Mouse (Mus musculus) testis, adult 2 months (tissue): ENCODE measurements at regions not wholly inside any gene's neighbourhood (a gene's known extent, or its start where the extent isn't known, plus 50 kb on each side); places are given as distances from the start of the nearest gene placed in this dataset.

Experiments
- H3K27ac ChIP-seq: fragments of 200-500 bp; 2 replicates; pipeline ENCODE4 v1.5.1; 2012; ENCODE audit warnings: low read depth, low read length; ENCODE audit not compliant: control insufficient read depth, insufficient read depth
- H3K27me3 ChIP-seq: fragments of 200-500 bp; 2 replicates; pipeline ENCODE4 v1.6.1; 2012; ENCODE audit warnings: mild to moderate bottlenecking, low read length, moderate library complexity; ENCODE audit not compliant: control insufficient read depth, insufficient read depth
- H3K36me3 ChIP-seq: fragments of 200-500 bp; 2 replicates; pipeline ENCODE4 v1.6.1; 2012; ENCODE audit warnings: mild to moderate bottlenecking, low read length; ENCODE audit not compliant: control insufficient read depth, insufficient read depth
- H3K4me1 ChIP-seq: fragments of 200-500 bp; 2 replicates; pipeline ENCODE4 v1.6.1; 2012; ENCODE audit warnings: low read length; ENCODE audit not compliant: control insufficient read depth, insufficient read depth
- H3K4me3 ChIP-seq: fragments of 200-500 bp; 2 replicates; pipeline ENCODE4 v1.5.1; 2012; ENCODE audit warnings: low read depth, mild to moderate bottlenecking, low read length, moderate library complexity, mixed read lengths; ENCODE audit not compliant: control insufficient read depth
- CTCF ChIP-seq: fragments of 200-500 bp; IDR thresholded peaks from 2 replicates; pipeline ENCODE4 v1.5.1; 2012; ENCODE audit warnings: low read depth, mild to moderate bottlenecking, inconsistent platforms, low read length, moderate library complexity; ENCODE audit not compliant: control insufficient read depth, insufficient read depth, insufficient replicate concordance
- POLR2A ChIP-seq: fragments of 200-500 bp; IDR thresholded peaks from 2 replicates; pipeline ENCODE4 v1.6.1; 2012; ENCODE audit warnings: low read depth, mild to moderate bottlenecking, inconsistent platforms, low read length, moderate library complexity; ENCODE audit not compliant: control insufficient read depth

DNA sequence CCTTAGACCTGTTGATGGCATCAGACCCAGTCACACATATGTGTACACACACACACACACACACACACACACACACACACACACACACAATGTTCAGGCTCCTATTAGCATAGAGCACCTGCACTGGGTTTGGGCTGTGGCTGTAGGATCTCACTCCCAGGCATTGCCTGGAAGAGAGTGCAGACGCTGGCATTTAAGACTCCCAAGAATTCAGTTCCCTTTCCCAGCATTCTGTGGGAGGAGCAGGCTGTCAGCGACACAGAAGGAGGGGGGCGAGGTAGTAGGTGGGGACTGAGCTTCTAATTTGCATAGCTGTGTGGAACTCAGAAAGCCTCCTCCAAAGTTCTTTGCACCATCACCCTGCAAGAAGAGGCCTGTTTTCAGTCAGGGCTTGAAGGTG lies 374.2 kb upstream of the Fam49b start:
- Histone ChIP-seq H3K4me3 (no peak overlapping the region), H3K4me1 (no peaks in the 10 kb centered on the region), H3K27me3 (no peaks in the 10 kb centered on the region), H3K36me3 (no peaks in the 10 kb centered on the region), H3K27ac (no peak overlapping the region)
- no peak for TF ChIP-seq CTCF
- TF ChIP-seq POLR2A: no peak

DNA sequence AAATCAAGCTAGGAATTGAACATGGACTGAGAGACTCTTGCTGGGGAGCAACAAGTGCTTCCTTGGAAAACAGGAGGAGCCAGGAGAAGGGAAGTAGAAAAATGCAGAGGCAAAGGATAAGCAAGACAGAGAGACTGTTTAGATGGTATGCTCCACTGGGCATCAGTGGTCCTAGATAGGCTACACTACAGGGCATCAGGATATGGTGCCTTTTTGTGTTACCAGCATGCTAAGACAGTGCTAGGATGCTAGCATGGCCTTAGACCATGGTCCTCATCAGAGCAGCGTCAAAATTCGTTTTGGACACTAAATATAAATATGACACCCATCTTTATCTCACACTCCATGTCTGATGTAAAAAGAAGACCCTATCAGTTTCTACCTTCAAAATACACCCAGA lies 374.6 kb upstream of the Fam49b start:
- Histone ChIP-seq H3K27ac (no peak overlapping the region), H3K36me3 (no peaks in the 10 kb centered on the region), H3K4me3 (no peak overlapping the region)

DNA sequence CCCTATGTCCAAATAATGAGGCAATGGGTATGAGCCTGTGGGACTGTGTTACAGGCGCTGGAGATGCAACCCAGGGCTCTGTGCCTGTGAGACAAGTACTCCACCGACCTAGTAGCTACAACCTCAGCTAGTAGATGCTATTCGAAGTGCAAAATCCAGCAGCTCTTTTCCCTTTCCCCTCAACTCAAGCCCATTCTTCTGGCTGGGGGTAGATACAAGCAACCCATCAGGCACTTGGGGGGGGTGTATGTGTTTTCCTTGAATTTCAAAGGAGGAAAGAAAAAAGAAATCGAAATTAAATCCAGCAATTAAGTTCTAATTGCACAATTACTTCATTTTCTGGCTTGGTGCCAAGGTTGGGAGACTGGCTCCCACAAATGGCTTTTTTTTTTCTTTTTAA lies 372.4 kb upstream of the Gm21798 start:
- Histone ChIP-seq H3K27ac (no peak overlapping the region), H3K36me3 (no peaks in the 10 kb centered on the region), H3K4me3 (no peak overlapping the region), H3K27me3 (no peaks in the 10 kb centered on the region), H3K4me1 (no peaks in the 10 kb centered on the region)
- no peak for TF ChIP-seq POLR2A
- TF ChIP-seq CTCF: no peak

More for the DNA sequence above, 374.6 kb upstream of the Fam49b start:
- TF ChIP-seq POLR2A (no peak), CTCF (no peak)
- H3K27me3 ChIP-seq: no peaks in the 10 kb centered on the region
- H3K4me1 ChIP-seq: no peaks in the 10 kb centered on the region

DNA sequence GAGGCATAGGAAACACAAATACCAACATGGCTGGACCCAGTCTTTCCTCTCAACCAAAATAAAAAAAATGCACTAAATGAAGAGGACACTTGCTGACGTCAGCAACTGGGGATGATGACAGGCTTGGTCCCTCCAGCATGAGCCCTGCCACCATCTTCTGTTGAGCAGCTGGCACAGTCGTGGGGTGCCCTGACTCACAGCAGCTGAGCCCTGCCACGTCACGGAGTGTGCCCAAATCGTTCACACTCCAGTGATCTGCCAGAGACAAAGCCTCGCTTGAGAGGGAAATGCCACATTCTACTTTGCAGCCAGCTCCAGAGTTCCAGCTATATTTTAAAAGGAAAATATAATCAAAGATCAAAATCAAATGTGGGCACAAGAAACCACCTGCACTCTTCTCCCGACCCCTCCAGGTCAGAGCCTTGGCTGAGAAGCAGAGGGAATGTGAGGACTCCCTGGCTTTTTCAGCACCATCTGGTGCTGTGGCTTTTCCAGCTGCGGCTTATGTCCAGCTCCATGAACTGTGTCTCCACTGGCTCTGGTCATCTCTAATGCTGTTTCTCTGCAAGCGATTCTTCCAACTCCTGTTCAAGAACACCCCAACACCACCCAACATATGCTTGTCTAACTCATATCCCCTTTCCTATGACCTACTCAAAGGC lies 371.0 kb upstream of the Gm21798 start:
- H3K27ac ChIP-seq: no peak overlapping the region
- TF ChIP-seq POLR2A: no peak
- TF ChIP-seq CTCF: no peak
- H3K4me3 ChIP-seq: no peak overlapping the region
- H3K4me1 ChIP-seq: no peaks in the 10 kb centered on the region
- no peaks in the 10 kb centered on the region for H3K36me3 ChIP-seq
- no peaks in the 10 kb centered on the region for H3K27me3 ChIP-seq

DNA sequence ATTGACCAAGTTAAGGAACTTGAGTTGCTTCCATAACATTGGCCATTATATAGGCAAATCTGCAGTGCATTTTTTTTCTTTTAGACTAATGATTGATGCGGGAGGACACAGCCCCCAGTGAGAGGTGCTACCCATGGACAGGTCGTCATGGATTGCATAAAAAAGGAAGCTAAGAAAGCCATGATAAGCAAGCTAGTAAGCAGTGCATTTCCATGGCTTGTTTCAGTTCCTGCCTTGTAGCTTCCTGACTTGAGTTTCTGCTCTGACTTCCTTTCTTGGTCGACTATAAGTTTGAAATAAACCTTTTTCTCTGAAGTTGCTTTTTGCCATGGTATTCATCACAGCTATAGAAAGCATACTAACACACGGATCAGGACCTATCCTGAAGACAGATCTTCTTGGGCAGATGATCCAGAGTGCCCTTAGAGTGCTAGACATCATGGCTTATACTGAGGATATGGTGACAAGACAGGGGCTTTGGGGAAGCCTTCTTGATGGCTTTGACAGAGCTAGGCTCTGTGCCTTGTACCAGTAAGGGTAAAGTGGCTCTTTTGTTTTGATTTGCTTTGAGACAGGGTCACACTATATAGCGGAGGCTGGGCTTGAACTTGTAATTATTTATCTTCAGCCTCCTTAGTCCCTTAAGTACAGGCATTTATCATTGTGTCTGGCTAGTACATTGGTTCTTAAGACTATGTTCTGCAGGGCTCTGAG lies 370.1 kb upstream of the Gm21798 start:
- H3K27ac ChIP-seq: no peak overlapping the region
- no peak overlapping the region for H3K4me3 ChIP-seq
- no peaks in the 10 kb centered on the region for H3K27me3 ChIP-seq
- TF ChIP-seq POLR2A: no peak
- no peak for TF ChIP-seq CTCF
- no peaks in the 10 kb centered on the region for H3K36me3 ChIP-seq
- H3K4me1 ChIP-seq: no peaks in the 10 kb centered on the region

DNA sequence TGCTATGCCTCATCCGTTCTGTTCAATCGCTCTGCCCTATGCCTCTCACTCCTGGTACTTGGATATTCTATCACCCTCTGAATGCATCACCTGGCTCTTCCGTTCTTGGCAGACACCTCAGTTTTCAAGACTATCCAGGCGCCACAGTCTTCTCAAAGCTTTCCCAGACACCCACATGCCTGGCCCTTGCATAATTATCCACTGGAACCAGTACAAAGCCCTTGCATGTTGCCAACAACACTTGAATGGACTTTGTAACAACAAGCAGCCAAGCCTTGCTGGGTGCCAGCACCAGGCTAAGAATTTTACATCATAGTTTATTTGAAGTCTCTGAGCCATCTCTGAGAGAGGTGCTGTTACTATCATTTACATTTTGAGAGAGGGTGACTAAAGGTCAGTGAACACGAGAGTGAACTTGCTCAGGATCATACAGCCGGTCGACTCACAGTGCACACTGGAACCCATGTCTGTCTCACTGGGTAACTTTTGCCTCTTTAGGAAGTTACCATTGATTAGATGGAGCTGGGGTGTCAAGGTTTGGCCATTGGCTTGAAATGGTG lies 368.8 kb upstream of the Gm21798 start:
- H3K27ac ChIP-seq: no peak overlapping the region

DNA sequence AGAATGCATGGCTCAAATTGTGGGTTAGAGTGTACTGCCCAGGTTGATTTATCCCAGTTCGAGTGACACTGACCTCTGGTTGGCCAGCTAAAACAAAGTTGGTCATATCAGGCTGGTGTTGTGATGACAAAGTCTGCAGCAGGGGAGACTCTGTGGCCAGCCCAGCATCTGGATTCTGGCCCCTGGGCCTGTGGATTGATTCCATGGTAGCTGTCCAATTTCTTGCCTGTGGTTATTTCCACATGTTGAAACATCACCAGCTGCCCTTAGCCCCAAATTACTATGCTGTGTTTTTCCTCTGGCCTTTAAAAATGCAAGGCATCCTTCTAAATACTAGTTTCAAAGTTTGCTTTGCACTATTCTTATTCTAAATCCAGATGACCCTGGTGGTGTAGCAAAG lies 346.8 kb upstream of the Gm21798 start:
- H3K36me3 ChIP-seq: no peaks in the 10 kb centered on the region
- H3K4me1 ChIP-seq: no peaks in the 10 kb centered on the region
- H3K27me3 ChIP-seq: no peaks in the 10 kb centered on the region
- no peak overlapping the region for H3K4me3 ChIP-seq
- no peak overlapping the region for H3K27ac ChIP-seq
- no peak for TF ChIP-seq CTCF
- TF ChIP-seq POLR2A: no peak

More for the DNA sequence above, 368.8 kb upstream of the Gm21798 start:
- no peaks in the 10 kb centered on the region for H3K27me3 ChIP-seq
- no peak overlapping the region for H3K4me3 ChIP-seq
- TF ChIP-seq CTCF (no peak), POLR2A (no peak)
- H3K4me1 ChIP-seq: no peaks in the 10 kb centered on the region
- H3K36me3 ChIP-seq: no peaks in the 10 kb centered on the region
